Mouse (Mus musculus) embryonic fibroblast, embryonic 13.5 days (primary cell): ENCODE measurements at regions not wholly inside any gene's neighbourhood (a gene's known extent, or its start where the extent isn't known, plus 50 kb on each side); places are given as distances from the start of the nearest gene placed in this dataset.

Source experiments
- H3K27ac ChIP-seq: 2 replicates; pipeline ENCODE4 v1.5.1; 2012; ENCODE audit warnings: low read length, control low read depth, inconsistent platforms; ENCODE audit not compliant: insufficient read depth
- H3K4me1 ChIP-seq: 2 replicates; pipeline ENCODE4 v1.6.1; 2011; ENCODE audit warnings: low read length; ENCODE audit not compliant: control insufficient read depth, insufficient read depth
- H3K4me3 ChIP-seq: 2 replicates; pipeline ENCODE4 v1.5.1; 2011; ENCODE audit warnings: mild to moderate bottlenecking, control low read depth, low read length; ENCODE audit not compliant: insufficient read depth
- CTCF ChIP-seq: IDR thresholded peaks from 2 replicates; pipeline ENCODE4 v1.5.1; 2011; ENCODE audit warnings: mild to moderate bottlenecking, control low read depth, low read length, moderate library complexity, borderline replicate concordance; ENCODE audit not compliant: insufficient read depth
- POLR2A ChIP-seq: IDR thresholded peaks from 2 replicates; pipeline ENCODE4 v1.6.1; 2011; ENCODE audit warnings: low read depth, mild to moderate bottlenecking, control low read depth, low read length, moderate library complexity

DNA sequence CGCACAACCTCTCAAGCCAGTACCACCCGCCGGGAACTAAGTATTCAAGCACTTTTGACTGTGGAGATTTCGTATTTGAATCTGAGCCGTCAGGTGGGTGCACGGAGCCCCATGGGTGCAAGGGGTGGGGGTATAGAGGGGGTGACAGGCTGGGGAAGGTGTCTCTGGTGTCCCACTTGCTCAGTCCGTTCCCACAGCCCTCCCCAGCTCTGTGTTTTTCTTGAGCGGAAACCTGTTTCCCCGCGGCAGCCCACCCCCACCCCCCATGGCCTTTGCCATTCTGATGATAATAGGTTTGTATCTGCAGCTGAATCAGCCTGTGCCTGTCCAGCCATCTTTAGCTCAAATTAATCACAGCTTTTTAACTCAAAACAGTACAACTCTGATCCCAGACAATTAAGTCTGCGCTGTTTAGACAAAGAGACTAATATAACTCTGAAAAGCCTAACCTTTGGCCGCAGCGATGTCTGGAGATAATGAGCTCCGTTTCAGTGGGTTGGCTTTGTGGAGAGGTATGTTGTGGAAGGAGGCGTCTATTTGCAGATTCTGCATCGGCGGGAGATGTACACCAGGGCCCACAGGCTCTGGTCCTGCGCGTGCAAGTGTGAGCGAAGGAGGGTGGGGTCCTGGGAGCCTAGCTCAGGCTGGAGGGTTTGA is 437.0 kb downstream of the Vrk1 start:
- no peak overlapping the region for H3K27ac ChIP-seq
- TF ChIP-seq POLR2A (no peak), CTCF (no peak)
- no peaks in the 10 kb centered on the region for H3K4me1 ChIP-seq
- no peak overlapping the region for H3K4me3 ChIP-seq

- no peaks in the 10 kb centered on the region for H3K4me1 ChIP-seq
- TF ChIP-seq POLR2A (no peak), CTCF (no peak)
- no peak overlapping the region for H3K4me3 ChIP-seq
- no peak overlapping the region for H3K27ac ChIP-seq
Measured at GRCm38 (mm10) chr12:106448551-106448950, 438.5 kb downstream of the Vrk1 start.

GRCm38 (mm10) chr12:106453491-106453890 is 443.5 kb downstream of the Vrk1 start:
- no peak for TF ChIP-seq POLR2A
- TF ChIP-seq CTCF, result no peak

DNA sequence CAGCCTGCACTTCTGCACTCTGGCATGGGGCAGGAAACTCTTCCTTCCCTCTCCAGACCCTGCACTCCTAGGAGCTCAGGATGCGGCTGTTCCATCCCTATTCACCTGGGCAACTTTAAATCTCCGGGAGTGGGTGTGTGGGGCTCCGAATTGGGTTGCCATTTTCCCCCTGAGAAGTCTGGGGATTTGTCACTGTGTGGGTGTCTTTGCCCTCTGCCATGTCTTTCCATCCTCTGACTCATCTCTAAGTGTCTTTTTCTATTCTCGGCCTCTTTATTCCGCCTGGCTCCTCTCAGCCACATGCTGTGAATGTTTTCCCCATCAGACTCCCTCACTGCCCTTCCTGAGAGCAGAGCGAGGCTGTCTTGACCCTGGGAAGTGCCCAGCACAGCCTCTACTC is 448.2 kb downstream of the Vrk1 start:
- no peak overlapping the region for H3K4me3 ChIP-seq
- no peaks in the 10 kb centered on the region for H3K4me1 ChIP-seq
- H3K27ac ChIP-seq, result no peak overlapping the region
- no peak for TF ChIP-seq POLR2A
- no peak for TF ChIP-seq CTCF

More at GRCm38 (mm10) chr12:106453491-106453890, 443.5 kb downstream of the Vrk1 start:
- no peak overlapping the region for H3K4me3 ChIP-seq
- H3K4me1 ChIP-seq, result no peaks in the 10 kb centered on the region
- H3K27ac ChIP-seq, result no peak overlapping the region

GRCm38 (mm10) chr12:106460650-106461049 is 450.6 kb downstream of the Vrk1 start:
- H3K4me1 ChIP-seq, result no peaks in the 10 kb centered on the region
- TF ChIP-seq CTCF (no peak), POLR2A (no peak)
- no peak overlapping the region for H3K27ac ChIP-seq
- no peak overlapping the region for H3K4me3 ChIP-seq

GRCm38 (mm10) chr12:106462281-106462680 is 452.3 kb downstream of the Vrk1 start:
- no peak overlapping the region for H3K27ac ChIP-seq
- TF ChIP-seq POLR2A (no peak), CTCF (no peak)
- H3K4me1 ChIP-seq, result no peaks in the 10 kb centered on the region
- no peak overlapping the region for H3K4me3 ChIP-seq

GRCm38 (mm10) chr12:106464701-106465100 is 454.7 kb downstream of the Vrk1 start:
- Histone ChIP-seq H3K4me1 (no peaks in the 10 kb centered on the region), H3K4me3 (no peak overlapping the region), H3K27ac (no peak overlapping the region)
- TF ChIP-seq CTCF, result no peak
- no peak for TF ChIP-seq POLR2A

GRCm38 (mm10) chr12:106468173-106468860 is 458.3 kb downstream of the Vrk1 start:
- no peak for TF ChIP-seq POLR2A
- no peak for TF ChIP-seq CTCF
- Histone ChIP-seq H3K4me1 (no peaks in the 10 kb centered on the region), H3K27ac (no peak overlapping the region), H3K4me3 (no peak overlapping the region)

DNA sequence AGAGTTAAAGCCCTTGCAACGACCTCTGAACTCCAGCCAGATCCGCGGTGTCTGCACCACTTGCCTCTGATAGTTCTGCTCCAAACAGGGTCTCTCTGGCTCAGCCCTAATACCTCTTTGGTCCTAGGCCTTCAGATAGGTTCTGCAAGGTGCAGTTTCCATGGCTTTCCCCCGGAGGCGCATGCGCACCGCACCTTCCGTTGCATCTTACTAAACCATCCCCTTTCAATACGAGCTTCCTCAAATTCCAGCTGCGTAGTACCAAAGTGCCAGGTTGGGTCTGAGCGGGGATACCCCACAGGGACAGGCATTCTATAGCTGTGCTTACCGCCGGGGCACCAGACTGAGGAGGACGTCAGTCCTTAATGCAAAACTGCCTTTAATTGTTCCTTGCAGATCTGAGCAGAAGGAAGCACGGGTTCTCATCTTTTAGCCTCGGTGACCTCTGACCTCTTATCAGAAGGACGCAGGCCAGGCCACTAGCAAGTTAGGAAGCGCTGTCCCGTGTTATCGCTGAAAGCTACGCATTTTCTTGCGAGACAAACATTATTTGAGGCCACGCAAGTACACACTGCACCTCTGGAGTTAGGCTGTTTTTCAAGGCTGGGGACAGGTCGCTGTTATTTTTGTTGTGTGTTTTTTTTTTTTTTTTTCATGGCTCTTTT is 464.6 kb downstream of the Vrk1 start:
- no peak for TF ChIP-seq CTCF
- TF ChIP-seq POLR2A, result no peak
- no peak overlapping the region for H3K4me3 ChIP-seq

DNA sequence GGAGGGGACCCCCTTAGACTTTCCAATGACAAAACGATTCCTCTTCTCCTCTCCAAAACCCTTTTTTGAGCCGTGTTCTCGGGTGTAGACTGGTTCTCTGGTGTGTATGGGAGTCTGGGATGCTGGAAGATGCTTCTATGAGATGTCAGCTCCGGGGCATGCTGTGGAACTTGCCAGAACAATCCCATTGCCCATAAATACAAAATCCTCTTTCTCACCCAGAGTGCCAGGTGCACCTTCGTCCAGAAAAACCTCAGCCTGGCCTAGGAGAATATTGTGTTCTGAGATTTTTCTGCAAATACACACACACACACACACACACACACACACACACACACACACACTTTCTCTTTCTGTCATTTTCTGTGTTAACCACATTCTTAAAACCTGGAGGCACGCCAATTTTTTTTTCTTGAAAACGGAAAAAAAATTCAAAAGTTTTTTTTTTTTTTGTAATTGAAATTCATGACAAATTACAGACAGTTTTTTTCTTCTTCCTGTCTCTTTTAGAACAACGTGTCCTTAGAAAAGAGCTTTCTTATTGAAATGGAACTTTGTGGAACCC is 465.5 kb downstream of the Vrk1 start:
- no peak overlapping the region for H3K27ac ChIP-seq
- no peaks in the 10 kb centered on the region for H3K4me1 ChIP-seq
- TF ChIP-seq POLR2A (no peak), CTCF (no peak)
- H3K4me3 ChIP-seq, result no peak overlapping the region

More for the DNA sequence above, 464.6 kb downstream of the Vrk1 start:
- H3K4me1 ChIP-seq, result no peaks in the 10 kb centered on the region
- H3K27ac ChIP-seq, result no peak overlapping the region
